Mouse (Mus musculus): Measurements from ENCODE around the gene Fgf8. TPM values are rescaled to one million over a fixed set of nuclear protein-coding genes. Genes with fewer than 3 reads are reported as not detected.
A peak's percentile ranks its signal among the peaks of the same experiment; 100 is the strongest.

Gene Fgf8
- not detected in 2 replicates for polyA plus RNA-seq (2015; fragmentation: Nextera tagmentation; extraction: Ambion mirVana)

- WGBS, result under 1% methylated on average over 56 of the region's 68 CpGs
- peaks cover 3% of the 10 kb centered on the region; the same call in 1 of the 2 replicates for H3K4me1 ChIP-seq (replicated peaks; ENCODE audit: control insufficient read depth, insufficient read depth, low read length)
- no peak within 1 kb of the TSS for H3K27ac ChIP-seq (ENCODE audit: low read depth, low read length)
- no peak within 1 kb of the TSS for H3K9ac ChIP-seq (ENCODE audit: low read depth, low read length)
- no peak for TF ChIP-seq CTCF (IDR thresholded peaks at IDR 0.05; ENCODE audit: low read depth)
- no peaks in the 10 kb centered on the region for H3K9me3 ChIP-seq (ENCODE audit: control insufficient read depth)
- ATAC-seq, result no peak
- H3K4me3 ChIP-seq (ENCODE audit: low read depth, low read length), result peak within 1 kb of the TSS; percentile 45
- peak within 1 kb of the TSS; percentile 69 for H3K4me2 ChIP-seq (replicated peaks; ENCODE audit: low read depth)
- H3K36me3 ChIP-seq (ENCODE audit: control insufficient read depth, insufficient read depth), result no peaks in the 10 kb centered on the region
- H3K27me3 ChIP-seq (replicated peaks; ENCODE audit: control insufficient read depth, insufficient read depth, low read length), result peaks cover 80% of the 10 kb centered on the region
Observed at GRCm38 (mm10) chr19:45742218-45742983, at the start of gene Fgf8. Gene Fgf8 (minus strand): TSS chr19:45742915.

DNA sequence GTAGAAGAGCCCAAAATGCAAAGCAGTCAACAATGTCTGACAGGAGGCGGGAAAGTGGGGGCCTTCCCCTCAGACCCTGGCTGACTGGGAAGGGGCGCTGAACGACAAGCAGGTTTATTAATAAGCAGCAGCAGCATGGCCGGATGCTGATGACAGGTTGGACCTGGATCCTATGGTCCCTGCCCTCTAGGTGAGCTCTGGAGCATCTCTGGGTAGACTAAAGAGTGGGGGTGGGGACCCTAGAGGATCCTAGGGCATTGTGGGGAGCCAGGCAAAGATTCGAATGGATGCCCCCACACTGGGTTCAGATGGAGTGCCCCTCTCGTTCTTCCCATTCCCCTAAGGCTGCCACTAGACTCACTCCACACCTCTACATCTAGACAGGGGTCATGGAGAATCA, 49.7 kb upstream of the Fgf8 start:
- Histone ChIP-seq H3K9me3 (ENCODE audit: control insufficient read depth) (no peaks in the 10 kb centered on the region), H3K27me3 (replicated peaks; ENCODE audit: control insufficient read depth, insufficient read depth, low read length) (no peaks in the 10 kb centered on the region), H3K36me3 (ENCODE audit: control insufficient read depth, insufficient read depth) (no peaks in the 10 kb centered on the region), H3K4me3 (ENCODE audit: low read depth, low read length) (no peak overlapping the region), H3K4me2 (replicated peaks; ENCODE audit: low read depth) (no peak overlapping the region), H3K27ac (ENCODE audit: low read depth, low read length) (no peak overlapping the region), H3K9ac (ENCODE audit: low read depth, low read length) (no peak overlapping the region), H3K4me1 (replicated peaks; ENCODE audit: control insufficient read depth, insufficient read depth, low read length) (0 out of 2 replicates have a peak, but pooled peaks cover 5% of the 10 kb centered on the region)
- no peak for TF ChIP-seq CTCF (IDR thresholded peaks at IDR 0.05; ENCODE audit: low read depth)
- ATAC-seq, result no peak
- 94% methylated on average over 6 of the region's 6 CpGs for WGBS

GRCm38 (mm10) chr19:45789888-45790874, 47.5 kb upstream of the Fgf8 start:
- peak; percentile 70 for ATAC-seq

GRCm38 (mm10) chr19:45789365-45789764, 46.6 kb upstream of the Fgf8 start:
- 84% methylated on average over 7 of the region's 7 CpGs for WGBS
- Histone ChIP-seq H3K27ac (ENCODE audit: low read depth, low read length) (no peak overlapping the region), H3K9ac (ENCODE audit: low read depth, low read length) (no peak overlapping the region), H3K4me1 (replicated peaks; ENCODE audit: control insufficient read depth, insufficient read depth, low read length) (no peaks in the 10 kb centered on the region), H3K9me3 (ENCODE audit: control insufficient read depth) (no peaks in the 10 kb centered on the region), H3K4me3 (ENCODE audit: low read depth, low read length) (no peak overlapping the region), H3K36me3 (ENCODE audit: control insufficient read depth, insufficient read depth) (no peaks in the 10 kb centered on the region), H3K27me3 (replicated peaks; ENCODE audit: control insufficient read depth, insufficient read depth, low read length) (no peaks in the 10 kb centered on the region), H3K4me2 (replicated peaks; ENCODE audit: low read depth) (no peak overlapping the region)
- TF ChIP-seq CTCF (IDR thresholded peaks at IDR 0.05; ENCODE audit: low read depth), result no peak
- no peak for ATAC-seq

More at GRCm38 (mm10) chr19:45789888-45790874, 47.5 kb upstream of the Fgf8 start:
- Histone ChIP-seq H3K27me3 (replicated peaks; ENCODE audit: control insufficient read depth, insufficient read depth, low read length) (no peaks in the 10 kb centered on the region), H3K9ac (ENCODE audit: low read depth, low read length) (no peak overlapping the region), H3K36me3 (ENCODE audit: control insufficient read depth, insufficient read depth) (no peaks in the 10 kb centered on the region), H3K4me3 (ENCODE audit: low read depth, low read length) (no peak overlapping the region), H3K4me1 (replicated peaks; ENCODE audit: control insufficient read depth, insufficient read depth, low read length) (no peaks in the 10 kb centered on the region), H3K4me2 (replicated peaks; ENCODE audit: low read depth) (no peak overlapping the region), H3K27ac (ENCODE audit: low read depth, low read length) (peak overlapping the region; percentile 8; the same call in 1 of the 2 replicates), H3K9me3 (ENCODE audit: control insufficient read depth) (no peaks in the 10 kb centered on the region)
- no peak for TF ChIP-seq CTCF (IDR thresholded peaks at IDR 0.05; ENCODE audit: low read depth)
- WGBS, result 69% methylated on average over 12 of the region's 13 CpGs

- ATAC-seq, result no peak
- no peaks in the 10 kb centered on the region for H3K9me3 ChIP-seq (ENCODE audit: control insufficient read depth)
- no peak for TF ChIP-seq CTCF (IDR thresholded peaks at IDR 0.05; ENCODE audit: low read depth)
- H3K4me1 ChIP-seq (replicated peaks; ENCODE audit: control insufficient read depth, insufficient read depth, low read length), result no peaks in the 10 kb centered on the region
- no peak overlapping the region for H3K27ac ChIP-seq (ENCODE audit: low read depth, low read length)
- 75% methylated on average over 4 of the region's 4 CpGs for WGBS
- no peak overlapping the region for H3K9ac ChIP-seq (ENCODE audit: low read depth, low read length)
- no peaks in the 10 kb centered on the region for H3K36me3 ChIP-seq (ENCODE audit: control insufficient read depth, insufficient read depth)
- H3K4me2 ChIP-seq (replicated peaks; ENCODE audit: low read depth), result no peak overlapping the region
- no peaks in the 10 kb centered on the region for H3K27me3 ChIP-seq (replicated peaks; ENCODE audit: control insufficient read depth, insufficient read depth, low read length)
- no peak overlapping the region for H3K4me3 ChIP-seq (ENCODE audit: low read depth, low read length)
Observed at GRCm38 (mm10) chr19:45788337-45788736, 45.6 kb upstream of the Fgf8 start.

GRCm38 (mm10) chr19:45787450-45787849, 44.7 kb upstream of the Fgf8 start:
- TF ChIP-seq CTCF (IDR thresholded peaks at IDR 0.05; ENCODE audit: low read depth), result no peak
- H3K4me3 ChIP-seq (ENCODE audit: low read depth, low read length), result no peak overlapping the region
- H3K9me3 ChIP-seq (ENCODE audit: control insufficient read depth), result no peaks in the 10 kb centered on the region
- no peak for ATAC-seq
- no peak overlapping the region for H3K4me2 ChIP-seq (replicated peaks; ENCODE audit: low read depth)
- WGBS, result 61% methylated on average over 3 of the region's 3 CpGs
- H3K9ac ChIP-seq (ENCODE audit: low read depth, low read length), result no peak overlapping the region
- H3K4me1 ChIP-seq (replicated peaks; ENCODE audit: control insufficient read depth, insufficient read depth, low read length), result no peaks in the 10 kb centered on the region
- no peak overlapping the region for H3K27ac ChIP-seq (ENCODE audit: low read depth, low read length)
- H3K36me3 ChIP-seq (ENCODE audit: control insufficient read depth, insufficient read depth), result no peaks in the 10 kb centered on the region
- no peaks in the 10 kb centered on the region for H3K27me3 ChIP-seq (replicated peaks; ENCODE audit: control insufficient read depth, insufficient read depth, low read length)

Measured in intestine, postnatal 0 days (tissue).